Mouse (Mus musculus) lung, postnatal 4 days (tissue): ENCODE results near the gene Tesk1.
"Not testable (repeated sequence)": the region's sequence is repeated elsewhere in the genome, so short reads cannot be mapped to it uniquely, and the experiment has no call there.

ENCODE experiments used
- DNase-seq, 2 experiments: peaks; one replicate each; pipeline ENCODE4 v3.0.0; 2021

Gene Tesk1

DNA sequence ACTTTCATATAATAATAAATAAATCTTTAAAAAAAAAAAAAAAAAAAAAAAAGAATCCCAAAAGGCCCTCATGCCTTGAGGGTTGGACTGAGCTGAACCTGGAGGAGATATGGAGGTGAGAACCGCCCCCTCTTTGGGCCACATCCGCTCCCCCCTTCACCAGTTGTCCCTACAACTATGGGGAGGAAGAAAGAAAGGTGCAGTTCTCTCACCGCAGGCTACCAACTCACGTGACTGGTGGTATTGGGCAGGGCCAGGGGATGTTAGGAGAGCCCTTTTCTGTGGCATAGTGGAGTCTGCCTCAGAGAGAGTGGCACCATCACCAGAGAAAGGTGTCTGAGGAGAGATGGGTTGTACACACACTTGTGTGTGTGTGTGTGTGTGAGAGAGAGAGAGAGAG lies 14.7 kb downstream of the Tesk1 start:
- DNase-seq, result no peak

DNA sequence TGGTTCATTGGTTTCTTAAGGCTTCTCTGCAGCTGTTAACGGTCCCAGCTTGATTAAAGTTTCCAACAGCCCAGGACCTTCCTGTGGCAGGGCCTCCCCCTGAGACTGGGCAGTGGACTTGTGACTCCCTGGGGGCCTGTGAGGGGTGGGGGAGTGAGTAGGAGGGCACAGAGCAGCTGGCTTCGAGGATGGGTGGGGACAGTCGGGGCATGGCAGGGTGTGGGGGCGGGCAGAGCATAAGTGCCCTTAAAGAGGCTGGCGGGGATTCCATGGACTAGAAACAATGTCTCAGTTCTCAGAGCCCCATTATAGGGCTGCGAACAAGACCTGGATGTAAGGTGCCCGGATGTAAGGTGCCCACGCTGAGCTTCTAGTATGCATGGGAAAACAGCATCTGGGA lies 15.4 kb downstream of the Tesk1 start:
- DNase-seq, result peak in 1 of 2 experiments; percentile 30

DNA sequence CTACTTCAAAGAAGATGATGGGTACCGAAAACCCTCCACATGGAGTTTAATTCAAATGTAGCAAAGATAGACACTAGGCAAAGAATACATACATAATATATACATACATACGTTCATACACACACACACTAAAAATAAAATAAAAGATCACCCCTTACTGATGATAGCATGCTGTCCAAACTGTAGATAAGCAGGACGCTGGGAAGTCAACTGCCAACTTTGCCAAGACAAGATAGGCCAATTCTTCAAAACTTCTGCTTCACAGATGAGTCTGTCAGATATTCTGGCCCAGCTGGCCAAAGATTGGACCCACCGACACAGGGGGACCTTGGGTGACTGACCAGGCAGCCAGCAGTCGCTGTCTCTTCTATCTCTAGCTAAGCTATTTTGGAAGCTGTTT lies 21.4 kb downstream of the Tesk1 start:
- no peak for DNase-seq

DNA sequence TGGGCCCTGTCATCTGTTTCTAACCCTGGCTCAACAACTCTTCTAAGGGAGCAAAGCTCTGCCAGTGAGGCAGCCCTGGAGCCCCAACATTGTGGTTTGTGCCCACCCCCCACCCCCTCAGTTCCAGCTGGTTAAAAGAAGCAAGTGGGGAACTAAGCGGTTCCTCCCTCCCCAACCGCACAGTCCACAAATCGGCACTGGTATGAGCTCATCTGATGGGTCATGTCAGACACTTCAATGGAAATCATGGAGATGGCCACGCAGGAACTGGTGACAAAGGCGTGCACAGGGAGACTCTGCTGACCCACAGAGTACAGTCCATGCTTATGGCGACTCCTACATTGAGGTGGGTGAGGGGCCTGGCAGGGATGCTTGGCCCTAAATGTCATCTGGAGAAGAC lies 24.2 kb downstream of the Tesk1 start:
- no peak for DNase-seq

DNA sequence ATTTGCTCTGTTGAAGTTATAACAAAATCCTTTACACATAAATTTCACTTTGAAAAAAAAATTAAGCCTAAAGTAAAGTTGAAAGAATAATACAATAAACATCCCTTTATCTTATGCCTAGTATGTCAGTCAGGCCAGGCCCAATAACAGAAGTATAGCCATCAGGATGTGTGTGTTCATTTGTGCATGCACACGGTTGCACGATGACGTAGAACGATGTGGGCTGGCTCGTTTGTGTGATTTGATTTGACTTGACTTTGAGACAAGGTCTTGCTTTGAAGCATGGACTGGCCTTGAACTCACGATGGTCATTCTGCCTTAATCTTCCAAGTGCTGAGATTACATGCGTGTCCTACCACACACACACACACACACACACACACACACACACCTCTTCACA lies 25.1 kb downstream of the Tesk1 start:
- no peak for DNase-seq

DNA sequence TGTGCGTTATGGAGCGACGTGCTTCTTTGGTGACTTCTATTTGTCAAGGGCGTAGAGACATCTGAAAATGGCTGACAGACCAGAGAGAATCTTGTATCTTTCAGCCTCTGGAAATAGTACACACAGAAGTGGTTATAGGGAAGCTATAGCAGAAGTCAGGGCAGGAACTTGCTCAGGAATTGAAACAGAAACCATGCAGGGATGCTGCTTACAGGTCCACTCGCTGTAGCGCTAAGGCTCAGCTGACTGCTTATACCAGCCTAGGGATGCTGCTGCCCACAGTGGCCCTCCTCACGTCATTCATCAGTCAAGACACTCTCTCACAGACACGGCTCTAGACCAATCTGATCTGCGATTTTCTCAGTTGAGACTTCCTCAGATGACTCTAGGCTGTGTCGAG lies 28.6 kb downstream of the Tesk1 start:
- no peak for DNase-seq

DNA sequence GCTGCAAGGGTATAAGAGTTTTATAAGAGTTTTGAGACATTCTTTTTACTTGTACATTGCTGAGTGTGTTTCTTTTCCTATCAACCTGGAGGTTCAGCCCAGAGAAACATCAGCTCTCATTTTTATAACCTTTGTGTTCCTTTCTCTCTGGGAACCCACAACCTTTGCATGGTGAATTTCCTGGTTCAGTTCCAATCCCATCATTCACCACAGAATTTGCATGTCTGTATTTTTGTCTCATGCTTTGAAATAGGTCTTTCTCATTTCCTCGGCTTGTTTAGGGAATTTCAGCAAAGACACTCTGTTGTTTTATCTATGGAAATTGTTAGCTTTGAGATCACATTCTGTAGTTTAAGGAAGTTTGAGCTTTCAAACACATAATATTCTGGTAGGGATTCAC lies 31.9 kb downstream of the Tesk1 start:
- DNase-seq, result no peak

DNA sequence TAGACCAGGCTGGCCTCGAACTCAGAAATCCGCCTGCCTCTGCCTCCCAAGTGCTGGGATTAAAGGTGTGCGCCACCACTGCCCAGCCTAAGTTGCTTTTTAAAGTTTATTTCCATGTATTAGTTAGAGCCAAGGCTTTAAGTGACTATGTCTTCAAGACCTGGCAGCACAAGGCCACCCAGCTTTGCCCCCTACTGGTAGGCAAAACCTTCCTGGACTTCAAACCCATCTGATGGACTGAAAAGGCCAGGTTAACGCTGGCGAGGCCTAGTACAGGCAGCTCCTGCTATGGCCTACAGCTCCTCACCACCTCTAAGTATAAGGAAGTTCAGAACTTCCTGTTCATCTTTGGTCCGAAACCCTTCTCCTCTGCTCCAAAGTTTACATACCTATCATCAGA lies 34.9 kb downstream of the Tesk1 start:
- DNase-seq, result no peak

DNA sequence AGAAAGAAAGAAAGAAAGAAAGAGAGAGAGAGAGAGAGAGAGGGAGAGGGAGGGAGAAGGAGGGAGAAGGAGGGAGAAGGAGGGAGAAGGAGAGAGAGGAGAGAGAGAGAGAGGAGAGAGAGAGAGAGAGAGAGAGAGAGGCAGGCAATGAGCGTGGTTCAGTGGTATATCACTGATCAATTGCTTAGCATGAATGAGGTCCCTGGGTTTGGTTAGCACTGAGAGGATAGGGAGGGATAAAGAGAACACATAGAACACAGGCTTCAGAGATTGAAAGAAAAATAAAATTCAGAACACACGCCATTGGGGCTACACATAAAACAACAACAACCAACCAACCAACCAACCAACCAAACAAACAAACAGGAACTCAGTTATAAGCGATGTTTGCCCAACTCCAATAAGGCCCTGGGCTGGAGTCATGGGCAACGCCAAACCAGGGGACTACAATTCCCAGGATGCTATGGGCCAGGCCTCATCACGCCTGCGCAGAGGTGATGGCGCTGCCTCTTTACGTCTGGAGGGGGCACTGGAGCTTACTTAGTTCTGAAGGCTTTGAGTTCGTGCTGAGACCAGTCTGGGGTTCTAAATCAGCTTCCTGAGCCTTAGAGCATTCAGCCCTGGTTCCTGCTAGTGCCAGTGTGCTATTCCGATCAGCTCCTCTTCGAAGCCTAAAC lies 36.3 kb downstream of the Tesk1 start:
- DNase-seq, result peak; percentile 91 to 92

DNA sequence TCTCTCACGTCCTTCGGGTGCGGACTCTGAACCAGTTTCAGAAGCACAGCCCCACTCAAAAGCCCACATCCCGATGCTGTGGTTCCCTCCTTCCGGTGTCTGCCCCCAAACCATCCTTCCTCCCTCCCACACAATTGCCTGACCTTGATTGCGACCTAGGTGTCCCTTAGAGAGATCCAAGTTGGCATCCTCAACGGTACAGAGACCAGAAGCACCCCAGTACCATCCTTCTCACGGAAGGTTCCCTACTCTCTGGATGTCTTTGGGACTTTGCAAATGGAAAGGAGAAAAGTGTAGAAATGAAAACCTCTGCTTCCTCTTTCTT lies 36.8 kb downstream of the Tesk1 start:
- no peak for DNase-seq

DNA sequence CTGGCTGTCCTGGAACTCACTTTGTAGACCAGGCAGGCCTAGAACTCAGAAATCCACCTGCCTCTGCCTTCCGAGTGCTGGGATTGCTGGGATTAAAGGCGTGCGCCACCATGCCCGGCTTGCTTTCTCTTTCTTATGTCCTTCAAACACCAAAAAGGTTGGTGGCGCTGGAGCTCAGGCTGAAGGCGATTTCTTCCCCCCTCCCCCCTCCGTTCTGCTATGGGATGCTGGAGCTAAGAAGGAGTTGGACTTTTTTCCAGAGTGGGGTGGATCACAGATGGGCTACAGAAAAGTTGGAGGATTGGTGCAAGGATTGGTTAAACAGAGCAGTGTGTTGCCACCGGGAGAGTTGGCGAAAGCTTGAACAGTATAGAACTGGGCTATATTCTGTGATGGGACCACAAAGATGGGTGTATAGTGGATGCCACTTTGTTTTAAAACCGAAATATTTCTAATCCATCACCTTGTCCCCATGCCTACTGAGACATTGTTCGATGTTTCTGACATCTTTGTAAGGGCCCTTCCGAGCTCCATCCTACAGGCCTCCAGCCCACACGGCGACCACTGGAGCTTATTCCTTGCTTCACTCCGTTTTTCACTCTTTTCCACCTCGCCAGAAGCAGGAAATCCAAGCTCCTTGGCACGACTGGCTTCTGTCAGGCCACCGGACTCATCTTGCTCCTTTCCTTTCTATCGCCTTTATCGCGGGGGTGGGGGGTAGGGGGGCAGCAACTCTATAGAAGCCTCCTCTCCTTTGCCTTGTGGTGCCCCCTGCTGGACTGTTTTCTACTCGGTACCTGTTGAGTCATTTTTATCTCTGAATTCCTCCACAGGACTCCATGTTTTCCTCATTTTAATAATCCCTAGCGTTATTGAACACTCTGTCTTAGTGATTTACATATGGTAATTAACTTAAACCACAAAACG lies 37.4 kb downstream of the Tesk1 start:
- peak; percentile 47 to 82 for DNase-seq

DNA sequence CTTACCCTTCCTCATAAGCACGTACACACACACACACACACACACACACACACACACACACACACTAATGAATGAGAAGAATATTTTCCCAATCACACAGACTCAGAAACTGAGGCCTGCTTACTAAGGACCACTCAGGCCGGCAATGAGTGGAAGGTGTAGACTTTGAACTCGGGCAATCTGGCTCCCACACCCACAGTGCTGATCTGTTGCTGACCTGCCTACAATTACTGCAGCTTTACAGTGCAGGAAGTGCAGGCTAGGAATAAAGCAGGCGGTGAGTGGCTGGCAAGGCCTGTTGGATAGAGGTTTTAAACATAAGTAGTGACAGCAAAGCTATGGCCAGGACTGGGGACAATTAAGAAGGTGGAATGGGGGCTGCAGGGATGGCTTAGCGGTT lies 39.2 kb downstream of the Tesk1 start:
- no peak for DNase-seq

DNA sequence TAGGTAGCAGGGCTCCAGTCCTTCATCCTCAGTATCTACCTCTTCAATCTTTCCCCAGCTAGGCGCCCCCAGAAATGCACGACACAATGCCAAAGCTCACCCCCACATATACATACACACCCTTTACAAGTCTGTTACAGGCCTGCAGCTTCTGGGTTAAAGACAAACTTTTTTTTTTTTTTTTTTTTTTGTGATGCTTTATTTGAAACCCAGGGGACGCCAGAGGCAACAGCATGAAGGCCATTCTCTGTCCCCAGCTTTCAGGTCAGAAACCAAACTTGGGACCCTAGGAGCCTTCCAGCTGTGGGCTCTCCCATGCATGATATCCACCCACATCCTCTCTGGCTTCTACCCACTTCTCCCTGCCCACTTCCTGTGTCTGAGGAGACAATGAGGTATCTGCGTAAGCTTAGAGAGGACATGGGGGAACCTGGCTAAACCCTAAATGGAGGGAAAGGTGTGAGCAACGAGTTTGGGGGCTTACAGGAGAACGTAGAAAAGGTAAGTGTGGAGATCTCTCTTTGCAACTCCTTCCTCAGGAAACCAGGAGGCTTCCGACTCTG lies 40.2 kb downstream of the Tesk1 start:
- DNase-seq, result no peak

DNA sequence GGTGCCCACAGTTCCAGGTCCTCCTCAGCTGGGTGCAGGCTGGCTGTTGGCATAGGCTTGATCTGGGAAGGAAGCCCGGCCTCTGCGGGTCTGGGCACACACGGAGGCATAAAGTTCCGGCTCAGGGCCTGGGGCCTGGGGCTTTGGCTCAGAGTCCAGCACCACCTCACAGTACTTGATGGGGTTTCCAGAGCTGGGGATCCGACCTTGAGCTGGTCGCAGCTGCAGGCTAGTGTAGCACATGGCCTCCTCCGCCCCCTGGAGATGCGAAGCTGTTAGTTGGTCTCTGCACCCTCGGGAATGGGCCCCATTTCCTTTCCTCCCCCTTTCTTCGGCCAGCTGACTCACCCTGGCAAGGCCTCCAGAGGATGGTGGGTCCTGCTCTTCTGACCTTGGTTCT lies 40.9 kb downstream of the Tesk1 start:
- DNase-seq, result peak in 1 of 2 experiments; percentile 23

DNA sequence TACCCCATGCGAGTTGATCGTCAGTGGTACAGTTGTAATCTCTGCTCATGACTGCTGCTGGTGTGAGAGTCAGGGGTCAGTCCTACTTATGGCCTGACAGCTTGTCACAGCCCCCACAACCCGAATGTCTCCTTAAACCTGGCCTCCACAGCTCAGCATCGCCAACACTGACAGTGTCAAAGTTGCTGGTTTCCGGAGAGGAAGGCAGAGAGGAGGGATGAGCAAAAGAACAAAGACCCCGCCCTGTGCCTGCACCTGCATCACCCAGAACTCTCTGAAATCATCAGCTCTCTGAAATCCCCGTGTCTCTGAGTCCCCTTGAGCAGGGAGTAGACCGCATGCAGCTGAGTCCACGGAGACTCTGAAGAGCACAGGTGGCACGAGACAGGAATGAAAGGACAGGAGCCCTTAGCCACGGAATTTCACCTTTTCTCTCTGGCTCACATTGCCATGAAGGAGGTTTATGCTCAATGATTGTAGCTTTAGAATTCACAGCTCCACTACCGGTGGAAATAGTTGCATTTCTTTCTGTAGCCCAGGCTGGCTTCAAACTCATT lies 41.9 kb downstream of the Tesk1 start, which contains the start of gene Sit1:
TSS of gene Sit1 (minus strand) at position 200 of the 557 bp plus-strand sequence.
- no peak for DNase-seq

DNA sequence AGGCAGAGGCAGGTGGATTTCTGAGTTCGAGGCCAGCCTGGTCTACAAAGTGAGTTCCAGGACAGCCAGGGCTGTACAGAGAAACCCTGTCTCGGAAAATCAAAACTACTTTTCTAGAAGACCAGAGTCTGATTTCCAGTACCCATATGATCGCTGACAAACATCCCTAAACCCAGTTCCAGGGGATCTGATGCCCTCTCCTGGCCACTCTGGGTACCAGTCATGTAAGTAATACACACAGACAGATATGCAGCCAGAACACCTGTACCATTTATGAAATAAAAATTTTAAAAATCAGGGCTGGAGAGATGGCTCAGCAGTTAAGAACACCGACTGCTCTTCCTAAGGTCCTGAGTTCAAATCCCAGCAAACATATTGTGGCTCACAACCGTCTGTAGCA lies 43.9 kb downstream of the Tesk1 start:
- DNase-seq, result not testable (repeated sequence)

DNA sequence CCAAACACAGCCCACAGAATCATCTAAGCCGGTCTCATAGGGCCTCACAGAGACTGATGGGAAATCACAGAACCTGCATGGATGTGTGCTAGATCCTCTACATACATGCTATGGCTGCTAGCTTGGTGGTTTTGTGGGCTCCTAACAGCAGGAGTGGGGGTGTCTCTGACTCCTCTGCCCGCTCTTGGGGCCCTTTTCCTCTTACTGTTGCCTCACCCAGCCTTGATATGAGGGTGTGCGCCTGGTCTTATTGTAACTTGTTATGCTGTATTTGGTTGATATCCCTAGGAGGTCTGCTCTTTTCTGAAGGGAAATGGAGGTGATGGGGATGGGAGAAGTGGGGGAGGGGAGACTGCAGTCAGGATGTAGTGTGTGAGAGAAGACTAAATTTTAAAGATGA lies 47.9 kb downstream of the Tesk1 start:
- no peak for DNase-seq

DNA sequence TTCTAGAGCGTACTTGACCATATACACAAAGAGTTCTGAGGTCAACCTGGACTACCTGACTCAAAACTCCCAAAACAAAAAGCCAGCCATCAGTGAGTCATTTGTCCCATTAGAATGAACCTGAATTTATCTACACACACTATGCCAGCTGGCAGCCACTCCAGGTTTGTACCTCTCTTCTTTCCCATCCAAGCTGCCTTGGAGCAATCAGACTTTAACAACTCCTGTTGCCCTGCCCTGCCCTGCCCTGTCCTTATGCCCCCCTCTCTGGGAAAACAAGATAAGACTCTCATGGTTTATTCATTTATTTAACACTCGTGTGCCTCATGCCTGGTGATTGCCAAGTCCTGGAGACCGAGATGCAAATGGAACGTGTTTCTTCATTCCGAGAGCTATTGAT lies 49.1 kb downstream of the Tesk1 start:
- peak; percentile 45 to 65 for DNase-seq

DNA sequence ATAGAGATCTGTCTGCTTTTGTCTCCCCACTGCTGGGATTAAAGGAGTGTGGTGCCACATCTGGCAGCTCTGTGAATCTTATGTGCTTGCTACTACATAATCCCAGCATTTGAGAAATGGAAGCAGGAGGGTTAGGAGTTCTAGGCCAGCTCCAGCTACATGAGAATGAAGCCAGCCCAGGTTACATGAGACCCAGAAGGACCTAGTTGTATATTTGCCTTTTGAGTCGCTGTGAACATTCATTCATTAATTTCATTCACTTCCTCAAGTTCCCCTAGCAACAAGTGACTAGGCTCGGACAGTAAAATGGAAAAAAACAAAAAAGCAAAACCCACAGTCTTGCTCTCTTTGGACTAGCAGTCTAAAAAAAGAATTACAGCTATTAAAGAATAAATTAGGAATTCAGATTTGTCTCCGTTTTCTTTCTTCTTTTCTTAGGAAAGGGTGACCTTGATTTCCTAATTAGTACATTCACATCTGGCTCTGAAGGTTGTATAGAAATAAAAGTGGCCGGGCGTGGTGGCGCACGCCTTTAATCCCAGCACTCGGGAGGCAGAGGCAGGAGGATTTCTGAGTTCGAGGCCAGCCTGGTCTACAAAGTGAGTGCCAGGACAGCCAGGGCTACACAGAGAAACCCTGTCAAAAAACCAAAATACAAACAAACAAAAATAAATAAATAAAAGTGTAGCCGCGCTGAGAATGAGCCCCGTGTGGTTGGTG lies 50.5 kb downstream of the Tesk1 start:
- DNase-seq, result no peak

DNA sequence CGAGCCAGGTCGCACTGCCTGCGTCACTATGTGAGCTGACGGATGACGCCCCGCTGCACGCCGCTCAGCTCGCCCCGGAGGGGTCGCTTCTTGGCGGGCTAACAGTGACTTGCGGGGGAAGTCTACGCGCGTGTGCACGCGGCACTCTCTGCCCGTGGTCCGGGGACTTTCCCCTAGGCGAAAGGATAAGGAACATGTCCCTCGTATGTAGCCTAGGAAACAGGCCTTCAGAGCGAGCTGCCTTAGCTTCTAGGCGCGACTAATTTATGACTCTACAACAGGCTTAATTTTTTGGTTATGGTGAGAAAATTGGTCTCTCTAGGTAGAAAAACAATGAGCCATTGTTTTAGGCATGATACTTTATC lies 51.1 kb downstream of the Tesk1 start, which contains the start of gene Ccdc107:
TSS of gene Ccdc107 (plus strand) at position 80 of the 365 bp plus-strand sequence.
- DNase-seq, result peak; percentile 91 to 97

DNA sequence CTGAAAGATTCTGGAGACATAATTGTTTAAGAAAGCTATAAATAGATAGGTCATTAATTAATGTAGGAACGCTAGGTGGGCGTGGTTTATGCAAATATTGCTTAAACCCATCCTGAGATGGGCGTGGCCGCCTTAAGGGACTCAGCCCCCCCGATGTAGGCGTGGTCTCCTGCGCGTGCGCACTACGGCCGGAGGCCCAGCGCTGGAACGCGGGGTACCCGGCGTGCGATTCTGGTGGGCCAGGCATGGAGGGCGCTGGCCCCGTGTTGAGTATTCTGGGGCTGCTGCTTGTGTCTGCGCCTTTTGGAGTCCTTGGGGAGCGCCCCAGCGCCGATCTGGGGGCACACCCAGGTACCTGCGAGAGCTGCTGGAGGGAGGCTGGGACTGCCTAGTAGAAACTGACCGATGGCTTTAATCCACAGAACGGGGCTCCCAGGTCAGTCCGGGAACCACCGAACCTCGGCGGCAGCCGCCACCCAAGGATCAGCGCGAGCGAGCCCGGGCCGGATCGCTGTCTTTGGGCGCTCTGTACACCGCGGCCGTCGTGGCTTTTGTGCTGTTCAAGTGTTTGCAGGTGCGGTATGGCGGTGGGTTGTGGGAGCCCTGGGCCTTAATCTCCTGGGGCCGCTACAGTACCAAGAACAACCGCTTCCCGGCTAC lies 51.6 kb downstream of the Tesk1 start:
- peak; percentile 95 to 97 for DNase-seq

DNA sequence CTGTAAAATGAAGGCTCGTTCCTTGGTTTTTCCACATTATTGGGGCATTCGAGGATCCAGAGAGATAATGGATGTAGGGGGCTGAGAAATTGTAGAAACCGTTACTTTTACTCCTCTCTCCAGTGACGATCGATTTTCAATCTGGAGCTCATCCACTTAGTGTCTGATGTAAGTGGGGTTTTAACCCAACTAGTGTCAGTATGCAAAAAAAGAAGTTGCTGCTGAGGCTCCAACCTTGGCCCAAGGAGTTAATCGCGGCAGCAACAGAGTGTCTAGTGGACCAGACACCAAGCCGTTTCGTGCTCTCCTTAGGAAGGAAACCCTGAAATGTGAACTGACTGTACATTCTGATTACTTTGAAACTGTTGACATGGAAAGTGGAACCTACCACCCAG lies 52.1 kb downstream of the Tesk1 start:
- DNase-seq, result no peak
